19 mouse cellular contexts compared by ENCODE assay signal in genomic region chr14:25155008-25155783, GRCm38 (mm10).
DNase-seq lines count a peak whose midpoint lies in the region; ATAC-seq and TF ChIP-seq lines count a peak whose summit lies in the region.
"Had no signal": no experiment of that assay in that cellular context is flagged by ENCODE, and none has a peak within 500 bp of the region (broad histone marks: within the 10 kb centered on the region; RNA-seq: fewer than 3 reads in every experiment).

No protein-coding gene starts in this region.

- 46% methylated on average over 7 of the region's 7 CpGs for WGBS in heart, embryonic 15.5 days
- WGBS in midbrain, embryonic 10.5 days: 89% methylated on average over 7 of the region's 7 CpGs
- 63% methylated on average over 7 of the region's 7 CpGs for WGBS in midbrain, embryonic 16.5 days
- WGBS in stomach, postnatal 0 days: 55% methylated on average over 7 of the region's 7 CpGs

- ATAC-seq in heart, embryonic 15.5 days (replicated peaks; ENCODE audit: insufficient number of reproducible peaks, insufficient read depth, low FRiP score, low read depth): no peak
- no peak for ATAC-seq in midbrain, embryonic 16.5 days
- ATAC-seq in stomach, postnatal 0 days (ENCODE audit: low FRiP score, low TSS enrichment): peak; percentile 55; the same call in 1 of the 2 replicates
- ATAC-seq: CD4-positive, CD25-positive, alpha-beta regulatory T cell, adult 4 months had no signal

- H3K4me3 ChIP-seq in heart, embryonic 15.5 days: no peak overlapping the region
- no peak overlapping the region for H3K4me3 ChIP-seq in midbrain, embryonic 10.5 days
- H3K4me3 ChIP-seq in midbrain, embryonic 16.5 days (ENCODE audit: low read depth, low read length): no peak overlapping the region
- no peak overlapping the region for H3K4me3 ChIP-seq in stomach, postnatal 0 days (ENCODE audit: low read depth, low read length)
- H3K4me3 ChIP-seq: limb, embryonic 13.5 days; liver, embryonic 13.5 days; neural tube, embryonic 13.5 days had no signal

- H3K36me3 ChIP-seq in heart, embryonic 15.5 days: no peaks in the 10 kb centered on the region
- H3K36me3 ChIP-seq in midbrain, embryonic 10.5 days: no peaks in the 10 kb centered on the region
- no peaks in the 10 kb centered on the region for H3K36me3 ChIP-seq in midbrain, embryonic 16.5 days (ENCODE audit: control insufficient read depth, insufficient read depth, low read length)
- no peaks in the 10 kb centered on the region for H3K36me3 ChIP-seq in stomach, postnatal 0 days (ENCODE audit: control insufficient read depth, insufficient read depth, low read length)
- H3K36me3 ChIP-seq: limb, embryonic 13.5 days; liver, embryonic 13.5 days; neural tube, embryonic 13.5 days had no signal

- peak; percentile 36 to 58 for DNase-seq in cerebellum, postnatal 14 days
- DNase-seq in cerebellum, adult 9-10 months: no peak
- no peak for DNase-seq in heart, postnatal 4 days
- DNase-seq in midbrain, embryonic 10.5 days (ENCODE audit: low spot score): no peak
- DNase-seq in stomach, postnatal 0 days (ENCODE audit: low spot score): no peak
- DNase-seq in adrenal gland, postnatal 10 days: no peak
- DNase-seq: adrenal gland, adult 8-10 months; cerebellum, adult 11 months; kidney, adult 11 months; layer of hippocampus, postnatal 36 days; liver, embryonic 13.5 days; lung, embryonic 14.5 days had no signal

- no peaks in the 10 kb centered on the region for H3K9me3 ChIP-seq in heart, embryonic 15.5 days (replicated peaks)
- no peaks in the 10 kb centered on the region for H3K9me3 ChIP-seq in midbrain, embryonic 10.5 days (replicated peaks)
- no peaks in the 10 kb centered on the region for H3K9me3 ChIP-seq in midbrain, embryonic 16.5 days (replicated peaks; ENCODE audit: control insufficient read depth, low read length, poor library complexity, severe bottlenecking)
- no peaks in the 10 kb centered on the region for H3K9me3 ChIP-seq in stomach, postnatal 0 days (ENCODE audit: control insufficient read depth, low read length)
- H3K9me3 ChIP-seq: limb, embryonic 13.5 days; liver, embryonic 13.5 days; neural tube, embryonic 13.5 days had no signal

- H3K27me3 ChIP-seq in heart, embryonic 15.5 days: no peaks in the 10 kb centered on the region
- H3K27me3 ChIP-seq in midbrain, embryonic 10.5 days (ENCODE audit: low read depth, poor library complexity, severe bottlenecking): no peaks in the 10 kb centered on the region
- H3K27me3 ChIP-seq in midbrain, embryonic 16.5 days (ENCODE audit: control insufficient read depth, insufficient read depth, low read depth, low read length): no peaks in the 10 kb centered on the region
- no peaks in the 10 kb centered on the region for H3K27me3 ChIP-seq in stomach, postnatal 0 days (ENCODE audit: control insufficient read depth, insufficient read depth, low read length)
- H3K27me3 ChIP-seq: limb, embryonic 13.5 days; liver, embryonic 13.5 days; neural tube, embryonic 13.5 days; Patski had no signal

- 0 out of 2 replicates have a peak overlapping the region, but pooled peaks have one; percentile 2 for H3K9ac ChIP-seq in heart, embryonic 15.5 days
- no peak overlapping the region for H3K9ac ChIP-seq in midbrain, embryonic 16.5 days (ENCODE audit: low read depth, low read length)
- H3K9ac ChIP-seq in stomach, postnatal 0 days (ENCODE audit: low read length): no peak overlapping the region
- H3K9ac ChIP-seq: limb, embryonic 13.5 days; liver, embryonic 13.5 days; lung, embryonic 14.5 days; neural tube, embryonic 13.5 days had no signal

- H3K4me1 ChIP-seq in heart, embryonic 15.5 days (replicated peaks): peaks cover 45% of the 10 kb centered on the region
- peaks cover 21% of the 10 kb centered on the region for H3K4me1 ChIP-seq in midbrain, embryonic 10.5 days
- no peaks in the 10 kb centered on the region; the same call in 1 of the 2 replicates for H3K4me1 ChIP-seq in midbrain, embryonic 16.5 days (ENCODE audit: control insufficient read depth, insufficient read depth, low read length)
- H3K4me1 ChIP-seq in stomach, postnatal 0 days (replicated peaks; ENCODE audit: control insufficient read depth, insufficient read depth): no peaks in the 10 kb centered on the region
- H3K4me1 ChIP-seq: liver, embryonic 13.5 days had no signal

- no peak for TF ChIP-seq EP300 in stomach, postnatal 0 days (optimal IDR thresholded peaks at IDR 0.05)

- peak overlapping the region; percentile 90 for H3K27ac ChIP-seq in heart, embryonic 15.5 days
- H3K27ac ChIP-seq in midbrain, embryonic 10.5 days (replicated peaks): 0 out of 2 replicates have a peak overlapping the region, but pooled peaks have one; percentile 2
- no peak overlapping the region for H3K27ac ChIP-seq in midbrain, embryonic 16.5 days (ENCODE audit: low read length)
- H3K27ac ChIP-seq in stomach, postnatal 0 days (replicated peaks): no peak overlapping the region; the same call in 1 of the 2 replicates
- H3K27ac ChIP-seq: kidney, postnatal 0 days; limb, embryonic 13.5 days; liver, embryonic 13.5 days; neural tube, embryonic 13.5 days had no signal

- H3K4me2 ChIP-seq in heart, embryonic 15.5 days: no peak overlapping the region
- H3K4me2 ChIP-seq in midbrain, embryonic 16.5 days (ENCODE audit: low read length): no peak overlapping the region
- H3K4me2 ChIP-seq in stomach, postnatal 0 days (replicated peaks; ENCODE audit: low read depth): no peak overlapping the region
- H3K4me2 ChIP-seq: limb, embryonic 13.5 days; liver, embryonic 13.5 days; lung, embryonic 14.5 days; neural tube, embryonic 13.5 days had no signal

- no peak for TF ChIP-seq CTCF in stomach, postnatal 0 days (IDR thresholded peaks at IDR 0.05; ENCODE audit: low read depth)

Comparison
In these comparisons a context has a peak if more than half of its experiments do, and no peak if none do; other contexts are left out.
1. DNase-seq: peak in cerebellum, postnatal 14 days (2 of 2); none in cerebellum, adult 9-10 months (single experiment), heart, postnatal 4 days (single experiment), midbrain, embryonic 10.5 days (single experiment), stomach, postnatal 0 days (single experiment) and adrenal gland, postnatal 10 days (single experiment).
2. H3K27ac ChIP-seq: peak in heart, embryonic 15.5 days (single experiment) and midbrain, embryonic 10.5 days (single experiment); none in midbrain, embryonic 16.5 days (single experiment) and stomach, postnatal 0 days (single experiment).